Comparison of ENCODE assay signal across 8 mouse cellular contexts in genomic region chrX:144688142-144688206, GRCm38 (mm10). TPM values are rescaled to one million over a fixed set of nuclear protein-coding genes. Genes with fewer than 3 reads are reported as not detected.
DNase-seq lines count a peak whose midpoint lies in the region; ATAC-seq and TF ChIP-seq lines count a peak whose summit lies in the region.

Gene Trpc5, minus strand, starts transcription at chrX:144688180.

- peak within 1 kb of the TSS; percentile 77 for H3K4me2 ChIP-seq in heart, embryonic 13.5 days
- H3K4me2 ChIP-seq in hindbrain, postnatal 0 days (ENCODE audit: low read depth, low read length) = peak within 1 kb of the TSS; percentile 60
- H3K4me2 ChIP-seq in liver, embryonic 16.5 days (ENCODE audit: low read depth, low read length) = peak within 1 kb of the TSS; percentile 32

- TF ChIP-seq CTCF in cortical plate, adult 2 months (IDR thresholded peaks at IDR 0.05; ENCODE audit: extremely low read depth, insufficient read depth, low read length) = no peak
- TF ChIP-seq CTCF in hindbrain, postnatal 0 days (IDR thresholded peaks at IDR 0.05; ENCODE audit: low read depth) = no peak

- no peak for TF ChIP-seq POLR2A in cortical plate, adult 2 months (IDR thresholded peaks at IDR 0.05; ENCODE audit: extremely low read depth, insufficient read depth, low read length)

- peaks cover 30% of the 10 kb centered on the region for H3K27me3 ChIP-seq in heart, embryonic 13.5 days (replicated peaks)
- no peaks in the 10 kb centered on the region for H3K27me3 ChIP-seq in hindbrain, postnatal 0 days (ENCODE audit: insufficient read depth, low read length)
- H3K27me3 ChIP-seq in liver, embryonic 16.5 days (ENCODE audit: control insufficient read depth, insufficient read depth, low read depth, low read length) = peaks cover 17% of the 10 kb centered on the region

- DNase-seq in heart, postnatal 10 days = no peak
- no peak for DNase-seq in hindbrain, postnatal 0 days (ENCODE audit: low spot score)
- no peak for DNase-seq in spleen, postnatal 14 days (ENCODE audit: low spot score in 2 of 2)
- DNase-seq in gastrocnemius, postnatal 4 days (ENCODE audit: low spot score in 2 of 2) = no peak

- intact Hi-C loops in heart, postnatal 10 days (cut with DNase I) = no loop called here

- H3K9ac ChIP-seq in heart, embryonic 13.5 days = peak within 1 kb of the TSS; percentile 71
- H3K9ac ChIP-seq in hindbrain, postnatal 0 days (replicated peaks; ENCODE audit: low read length) = peak within 1 kb of the TSS; percentile 45
- no peak within 1 kb of the TSS for H3K9ac ChIP-seq in liver, embryonic 16.5 days (ENCODE audit: low read depth, low read length)

- H3K9me3 ChIP-seq in heart, embryonic 13.5 days = no peaks in the 10 kb centered on the region
- H3K9me3 ChIP-seq in hindbrain, postnatal 0 days (ENCODE audit: low read length) = no peaks in the 10 kb centered on the region
- no peaks in the 10 kb centered on the region for H3K9me3 ChIP-seq in liver, embryonic 16.5 days (replicated peaks; ENCODE audit: control insufficient read depth, low read length)

- no peaks in the 10 kb centered on the region for H3K4me1 ChIP-seq in heart, embryonic 13.5 days
- no peaks in the 10 kb centered on the region for H3K4me1 ChIP-seq in cortical plate, adult 2 months (ENCODE audit: control insufficient read depth, insufficient read depth, low read length)
- H3K4me1 ChIP-seq in hindbrain, postnatal 0 days (ENCODE audit: insufficient read depth, low read length) = no peaks in the 10 kb centered on the region
- no peaks in the 10 kb centered on the region for H3K4me1 ChIP-seq in liver, embryonic 16.5 days (ENCODE audit: control insufficient read depth, low read depth, low read length)

- no peak within 1 kb of the TSS for H3K27ac ChIP-seq in heart, embryonic 13.5 days (replicated peaks)
- H3K27ac ChIP-seq in cortical plate, adult 2 months (ENCODE audit: insufficient read depth, low read length) = peak within 1 kb of the TSS; percentile 53
- 0 out of 2 replicates have a peak within 1 kb of the TSS, but pooled peaks have one; percentile 15 for H3K27ac ChIP-seq in hindbrain, postnatal 0 days
- H3K27ac ChIP-seq in liver, embryonic 16.5 days (ENCODE audit: low read length) = no peak within 1 kb of the TSS

- no peak for ATAC-seq in heart, embryonic 13.5 days (ENCODE audit: extremely low read depth, insufficient number of reproducible peaks, low FRiP score, low TSS enrichment)
- peak; percentile 36; the same call in 1 of the 2 replicates for ATAC-seq in hindbrain, postnatal 0 days
- ATAC-seq in liver, embryonic 16.5 days (ENCODE audit: low read depth) = no peak
- no peak for ATAC-seq in granulocyte monocyte progenitor cell, adult 5-6 weeks (replicated peaks; ENCODE audit: poor library complexity, severe bottlenecking)

- 15% methylated on average over 1 of the region's 1 CpGs for WGBS in heart, embryonic 13.5 days
- 33% methylated on average over 1 of the region's 1 CpGs for WGBS in hindbrain, postnatal 0 days
- WGBS in liver, embryonic 16.5 days (ENCODE audit: insufficient replicate concordance) = 38% methylated on average over 1 of the region's 1 CpGs

- peak within 1 kb of the TSS; percentile 59 for H3K4me3 ChIP-seq in heart, embryonic 13.5 days
- peak within 1 kb of the TSS; percentile 46 for H3K4me3 ChIP-seq in cortical plate, adult 2 months (ENCODE audit: insufficient read depth, low read length)
- H3K4me3 ChIP-seq in hindbrain, postnatal 0 days (ENCODE audit: low read length) = peak within 1 kb of the TSS; percentile 46
- peak within 1 kb of the TSS; percentile 41 for H3K4me3 ChIP-seq in liver, embryonic 16.5 days (ENCODE audit: low read depth, low read length)

- H3K36me3 ChIP-seq in heart, embryonic 13.5 days = no peaks in the 10 kb centered on the region
- H3K36me3 ChIP-seq in hindbrain, postnatal 0 days (ENCODE audit: insufficient read depth, low read length) = no peaks in the 10 kb centered on the region
- no peaks in the 10 kb centered on the region for H3K36me3 ChIP-seq in liver, embryonic 16.5 days (ENCODE audit: control insufficient read depth, insufficient read depth)

RNA-seq across cellular contexts. Expression of gene Trpc5, which starts in this region (rescaled TPM):
- polyA plus RNA-seq in heart, embryonic 13.5 days (2015; fragmentation: Nextera tagmentation; extraction: Ambion mirVana) = 0.15 and 0.17 TPM in 2 replicates
- total RNA-seq in heart, postnatal 10 days (2021) = not detected
- 3.4 and 3.9 TPM in 2 replicates for polyA plus RNA-seq in cortical plate, adult 2 months (2012; rRNA removed)
- 14.9 and 15.0 TPM in 2 replicates for total RNA-seq in hindbrain, postnatal 0 days (2014; rRNA removed)
- 3.2 and 3.5 TPM in 2 replicates for polyA plus RNA-seq in hindbrain, postnatal 0 days (2015; fragmentation: Nextera tagmentation; extraction: Ambion mirVana)
- polyA plus RNA-seq in liver, embryonic 16.5 days (2015; fragmentation: Nextera tagmentation; extraction: Ambion mirVana) = 0.05 TPM in 1 of 2 replicates, not detected in the other
- not detected in 2 replicates for total RNA-seq in granulocyte monocyte progenitor cell, adult 5-6 weeks (2014; fragmentation: Nextera tagmentation)
- total RNA-seq in granulocyte monocyte progenitor cell, adult 5-6 weeks (2017) = not detected in 2 replicates
- under 1 TPM; 0.27 to 0.29 TPM for total RNA-seq in gastrocnemius, postnatal 4 days (2021)

Comparison
In these comparisons a context has a peak if more than half of its experiments do, and no peak if none do; other contexts are left out.
1. RNA of gene Trpc5 (total RNA-seq): 14.9 to 15.0 TPM in hindbrain, postnatal 0 days; 0.27 to 0.29 TPM in gastrocnemius, postnatal 4 days, not detected in heart, postnatal 10 days and not detected in granulocyte monocyte progenitor cell, adult 5-6 weeks; every median in the first group is over 10 times any median in the second.
2. H3K27ac ChIP-seq: peak in cortical plate, adult 2 months (single experiment) and hindbrain, postnatal 0 days (single experiment); none in heart, embryonic 13.5 days (single experiment) and liver, embryonic 16.5 days (single experiment).
3. Peak in every context shown above with its lines, with median percentiles within 50 percentile points of each other: H3K4me2 ChIP-seq and H3K4me3 ChIP-seq.